Mouse (Mus musculus) stomach, embryonic 14.5 days (tissue): ENCODE data around the gene Pkig. TPM values are rescaled to one million over a fixed set of nuclear protein-coding genes. Genes with fewer than 3 reads are reported as not detected.

Experiments
- ATAC-seq: fragments of 200-750 bp; cut with Nextera tagmentation; 2 replicates; pipeline ENCODE4 v1.8.0; 2017; ENCODE audit warnings: low read depth, moderate TSS enrichment; ENCODE audit not compliant: insufficient number of reproducible peaks, insufficient read depth, low FRiP score
- H3K27ac ChIP-seq: fragments of 300-500 bp; sonication (generic); 2 replicates; pipeline ENCODE4 v1.5.1; 2014; ENCODE audit warnings: mild to moderate bottlenecking, low read length, moderate library complexity, mixed read lengths
- H3K27me3 ChIP-seq: fragments of 300-500 bp; sonication (generic); 2 replicates; pipeline ENCODE4 v1.6.1; 2014; ENCODE audit warnings: low read length, control low read depth, mixed read lengths; ENCODE audit not compliant: control insufficient read depth, insufficient read depth
- H3K36me3 ChIP-seq: fragments of 300-500 bp; sonication (generic); 2 replicates; pipeline ENCODE4 v1.6.1; 2014; ENCODE audit warnings: mild to moderate bottlenecking, control low read depth, low read length, moderate library complexity, mixed read lengths; ENCODE audit not compliant: control insufficient read depth, insufficient read depth
- H3K4me1 ChIP-seq: fragments of 300-500 bp; sonication (generic); 2 replicates; pipeline ENCODE4 v1.6.1; 2014; ENCODE audit warnings: low read length, control low read depth, mixed read lengths; ENCODE audit not compliant: control insufficient read depth, insufficient read depth
- H3K4me2 ChIP-seq: fragments of 300-500 bp; sonication (generic); replicated peaks from 2 replicates; pipeline ENCODE4 v1.6.1; 2014; ENCODE audit warnings: low read depth, low read length, control low read depth
- H3K4me3 ChIP-seq: fragments of 300-500 bp; sonication (generic); 2 replicates; pipeline ENCODE4 v1.5.1; 2014; ENCODE audit warnings: low read depth, low read length, control low read depth
- H3K9ac ChIP-seq: fragments of 300-500 bp; sonication (generic); replicated peaks from 2 replicates; pipeline ENCODE4 v1.6.1; 2014; ENCODE audit warnings: low read depth, mild to moderate bottlenecking, control low read depth, low read length, moderate library complexity, mixed read lengths
- H3K9me3 ChIP-seq: fragments of 300-500 bp; sonication (generic); 2 replicates; pipeline ENCODE4 v1.6.1; 2016; ENCODE audit warnings: low read depth, low read length, control low read depth; ENCODE audit not compliant: control insufficient read depth
- WGBS: fragments of 180-500 bp; shearing (Covaris S2); extraction: QIAGEN DNeasy Blood & Tissue Kit; methylation state at CpG from one replicate; pipeline ENCODE4 v1.1.7; 2014; 5-methylcytosine and 5-hydroxymethylcytosine counted together
- polyA plus RNA-seq: library from polyadenylated mRNA; unstranded; fragments of >200 nt; fragmentation: Nextera tagmentation; extraction: Ambion mirVana; gene quantifications from 2 replicates; pipeline ENCODE4 v1.2.1, GENCODE M21; 2014

Pkig gene
- polyA plus RNA-seq, 1 experiment from 2014 or later = 105 TPM

GRCm38 (mm10) chr2:163640493-163640892 lies 17.7 kb upstream of the Pkig start:
- H3K4me1 ChIP-seq = peaks cover 13% of the 10 kb centered on the region
- ATAC-seq = no peak
- H3K36me3 ChIP-seq = peaks cover 8% of the 10 kb centered on the region
- H3K27me3 ChIP-seq = no peaks in the 10 kb centered on the region
- no peaks in the 10 kb centered on the region for H3K9me3 ChIP-seq
- 90% methylated on average over 3 of the region's 3 CpGs for WGBS
- H3K27ac ChIP-seq = no peak overlapping the region
- H3K4me3 ChIP-seq = no peak overlapping the region
- H3K9ac ChIP-seq = no peak overlapping the region
- no peak overlapping the region for H3K4me2 ChIP-seq

- Histone ChIP-seq H3K4me2 (no peak overlapping the region), H3K9ac (no peak overlapping the region), H3K4me1 (peaks cover 13% of the 10 kb centered on the region), H3K36me3 (no peaks in the 10 kb centered on the region; the same call in 1 of the 2 replicates), H3K27ac (no peak overlapping the region), H3K27me3 (no peaks in the 10 kb centered on the region), H3K9me3 (no peaks in the 10 kb centered on the region), H3K4me3 (no peak overlapping the region)
- no peak for ATAC-seq
- WGBS = 61% methylated on average over 3 of the region's 3 CpGs
These were observed 16.5 kb upstream of the Pkig start for GRCm38 (mm10) chr2:163641681-163642080.

- Histone ChIP-seq H3K4me2 (peak overlapping the region; percentile 49; the same call in 1 of the 2 replicates), H3K36me3 (no peaks in the 10 kb centered on the region; the same call in 1 of the 2 replicates), H3K9me3 (no peaks in the 10 kb centered on the region), H3K4me3 (peak overlapping the region; percentile 87; the same call in 1 of the 2 replicates), H3K27me3 (no peaks in the 10 kb centered on the region), H3K27ac (peak overlapping the region; percentile 52), H3K9ac (no peak overlapping the region), H3K4me1 (peaks cover 13% of the 10 kb centered on the region)
- ATAC-seq = no peak
- 93% methylated on average over 30 of the region's 30 CpGs for WGBS
These were observed 15.3 kb upstream of the Pkig start for GRCm38 (mm10) chr2:163642685-163643575.

GRCm38 (mm10) chr2:163643576-163643971 lies 14.6 kb upstream of the Pkig start:
- H3K4me1 ChIP-seq = peaks cover 13% of the 10 kb centered on the region
- no peaks in the 10 kb centered on the region for H3K9me3 ChIP-seq
- peak overlapping the region; percentile 49 for H3K4me2 ChIP-seq
- WGBS = 58% methylated on average over 2 of the region's 2 CpGs
- H3K27me3 ChIP-seq = no peaks in the 10 kb centered on the region
- H3K27ac ChIP-seq = peak overlapping the region; percentile 99; the same call in 1 of the 2 replicates
- H3K36me3 ChIP-seq = no peaks in the 10 kb centered on the region; the same call in 1 of the 2 replicates
- H3K9ac ChIP-seq = no peak overlapping the region
- ATAC-seq = no peak
- peak overlapping the region; percentile 87 for H3K4me3 ChIP-seq

GRCm38 (mm10) chr2:163644047-163644446 lies 14.1 kb upstream of the Pkig start:
- H3K27me3 ChIP-seq = no peaks in the 10 kb centered on the region
- peak overlapping the region; percentile 49 for H3K4me2 ChIP-seq
- H3K9me3 ChIP-seq = no peaks in the 10 kb centered on the region
- H3K9ac ChIP-seq = peak overlapping the region; percentile 86
- peak overlapping the region; percentile 99 for H3K27ac ChIP-seq
- 7% methylated on average over 4 of the region's 4 CpGs for WGBS
- no peak for ATAC-seq
- H3K4me1 ChIP-seq = peaks cover 13% of the 10 kb centered on the region
- peak overlapping the region; percentile 87 for H3K4me3 ChIP-seq
- no peaks in the 10 kb centered on the region for H3K36me3 ChIP-seq

GRCm38 (mm10) chr2:163644575-163645385 lies 13.4 kb upstream of the Pkig start, which contains the start of gene Serinc3:
Gene Serinc3 (minus strand): TSS chr2:163645131.
- Histone ChIP-seq H3K27me3 (no peaks in the 10 kb centered on the region), H3K9ac (peak within 1 kb of the TSS; percentile 86), H3K4me3 (peak within 1 kb of the TSS; percentile 87), H3K9me3 (no peaks in the 10 kb centered on the region; the same call in 1 of the 2 replicates), H3K36me3 (no peaks in the 10 kb centered on the region), H3K4me2 (peak within 1 kb of the TSS; percentile 49), H3K4me1 (peaks cover 13% of the 10 kb centered on the region), H3K27ac (peak within 1 kb of the TSS; percentile 99)
- ATAC-seq = peak; percentile 94
- WGBS = under 1% methylated on average over 73 of the region's 74 CpGs

GRCm38 (mm10) chr2:163645700-163646460 lies 12.3 kb upstream of the Pkig start:
- Histone ChIP-seq H3K36me3 (no peaks in the 10 kb centered on the region), H3K9ac (no peak overlapping the region), H3K9me3 (peaks cover 9% of the 10 kb centered on the region; the same call in 1 of the 2 replicates)

More at GRCm38 (mm10) chr2:163645700-163646460, 12.3 kb upstream of the Pkig start:
- no peak for ATAC-seq
- WGBS = 75% methylated on average over 11 of the region's 11 CpGs
- Histone ChIP-seq H3K4me1 (peaks cover 9% of the 10 kb centered on the region), H3K4me3 (no peak overlapping the region), H3K27me3 (no peaks in the 10 kb centered on the region), H3K27ac (no peak overlapping the region), H3K4me2 (no peak overlapping the region)
